Mouse (Mus musculus): ENCODE measurements around the gene Atg13.

The Atg13 gene

DNA sequence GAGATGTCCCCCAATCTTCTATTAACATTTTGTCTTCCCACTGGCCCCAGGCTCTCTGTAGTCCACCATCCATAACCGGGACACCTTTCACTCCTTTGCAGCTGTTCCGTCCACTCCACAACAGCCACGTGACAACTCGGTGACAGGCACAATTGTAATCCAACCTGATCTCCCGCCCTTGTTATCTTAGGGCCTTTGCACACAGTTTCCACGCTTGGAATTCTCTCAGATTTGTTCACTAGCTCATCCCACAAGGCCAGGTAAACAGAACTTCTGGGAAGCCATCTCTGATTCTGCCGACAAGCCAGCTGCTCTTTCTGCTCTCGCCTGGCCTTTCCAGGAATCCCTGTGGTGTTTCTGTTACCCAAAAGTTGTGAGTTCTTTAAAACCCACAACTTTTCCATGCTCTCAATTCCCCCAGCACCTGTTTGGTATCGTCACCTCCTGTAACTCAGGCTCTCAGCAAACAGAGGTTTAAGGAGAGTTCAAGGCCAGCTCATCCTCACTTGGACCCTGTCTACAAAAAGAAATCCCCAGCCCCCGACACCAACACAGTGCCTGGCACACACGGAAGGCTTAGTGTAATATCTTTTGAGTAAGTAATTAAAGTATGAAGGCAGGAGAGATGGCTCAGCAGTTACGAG lies 76.9 kb downstream of the Atg13 start:
- in situ Hi-C loops (cut with MboI; ENCODE audit: low pct_unique_long_range_greater_than_20kb in 1 of 2, low sequenced_read_pairs in 2 of 2, unreplicated experiment in 1 of 2) = loop anchor here in 1 of 2 experiments (25.0 kb wide), 1 partner anchor 346 kb away; no protein-coding TSS in a partner anchor

DNA sequence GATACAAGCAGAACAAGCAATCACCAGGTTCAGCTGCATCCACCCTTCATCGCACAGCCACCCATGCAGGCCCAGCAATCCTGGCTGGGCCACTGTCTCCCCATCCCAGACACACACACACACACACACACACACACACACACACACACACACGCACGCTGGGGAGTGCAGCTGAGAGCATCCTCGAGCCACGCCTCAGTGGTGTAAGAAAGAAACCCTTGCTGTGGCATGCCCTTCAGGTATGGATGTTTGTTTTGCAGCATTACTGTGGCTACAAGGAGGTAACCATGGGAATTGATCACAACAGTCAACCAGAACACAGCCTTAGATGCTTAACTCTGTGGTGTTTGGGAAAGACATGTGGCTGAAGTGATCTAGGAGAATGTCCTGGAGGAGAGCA lies 78.1 kb downstream of the Atg13 start:
- in situ Hi-C loops (cut with MboI; ENCODE audit: low pct_unique_long_range_greater_than_20kb in 1 of 2, low sequenced_read_pairs in 2 of 2, unreplicated experiment in 1 of 2) = loop anchor here in 1 of 2 experiments (25.0 kb wide), 1 partner anchor 345 kb away; no protein-coding TSS in a partner anchor

DNA sequence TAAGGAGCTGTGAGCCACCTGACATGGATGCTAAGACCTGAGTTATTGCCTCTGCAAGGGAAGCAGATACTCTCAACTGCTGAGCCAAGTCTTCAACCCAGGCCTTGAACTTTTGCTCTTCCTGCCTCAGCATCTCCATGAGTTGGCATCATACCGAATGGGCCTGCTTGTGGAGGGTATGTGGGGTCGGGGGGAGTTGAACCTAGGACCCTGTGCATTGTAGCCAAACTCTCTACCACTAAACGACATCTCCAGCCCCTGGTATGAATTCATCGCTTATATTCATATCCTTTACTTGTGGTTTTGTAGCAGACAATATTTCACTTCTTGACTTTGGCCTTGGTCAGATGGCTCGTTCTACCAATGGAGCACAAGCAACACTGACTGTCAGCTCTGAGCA lies 78.5 kb downstream of the Atg13 start:
- in situ Hi-C loops (cut with MboI; ENCODE audit: low pct_unique_long_range_greater_than_20kb in 1 of 2, low sequenced_read_pairs in 2 of 2, unreplicated experiment in 1 of 2) = loop anchor here in 1 of 2 experiments (25.0 kb wide), 1 partner anchor 345 kb away; no protein-coding TSS in a partner anchor

DNA sequence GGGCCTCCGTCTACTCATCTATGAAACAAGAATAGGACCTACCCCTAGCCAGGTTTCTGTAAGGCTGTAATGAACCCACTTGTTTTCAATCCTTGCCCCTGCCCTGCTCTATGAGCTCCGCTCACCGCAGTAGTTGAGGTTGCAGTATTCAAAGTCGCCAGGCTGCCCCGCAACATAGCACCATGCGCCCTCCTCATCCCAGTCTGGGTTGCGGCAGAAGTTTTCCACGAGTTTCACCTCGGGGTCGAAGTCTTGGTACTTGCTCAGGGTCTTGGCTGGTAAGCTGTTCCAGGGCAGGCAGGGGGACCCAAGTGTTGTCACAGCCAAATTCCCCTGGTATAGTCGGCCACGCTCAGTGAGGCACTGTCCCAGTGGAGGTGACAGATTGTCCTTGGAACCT lies 80.0 kb downstream of the Atg13 start:
- in situ Hi-C loops (cut with MboI; ENCODE audit: low pct_unique_long_range_greater_than_20kb in 1 of 2, low sequenced_read_pairs in 2 of 2, unreplicated experiment in 1 of 2) = loop anchor here in 1 of 2 experiments (25.0 kb wide), 1 partner anchor 343 kb away; no protein-coding TSS in a partner anchor

DNA sequence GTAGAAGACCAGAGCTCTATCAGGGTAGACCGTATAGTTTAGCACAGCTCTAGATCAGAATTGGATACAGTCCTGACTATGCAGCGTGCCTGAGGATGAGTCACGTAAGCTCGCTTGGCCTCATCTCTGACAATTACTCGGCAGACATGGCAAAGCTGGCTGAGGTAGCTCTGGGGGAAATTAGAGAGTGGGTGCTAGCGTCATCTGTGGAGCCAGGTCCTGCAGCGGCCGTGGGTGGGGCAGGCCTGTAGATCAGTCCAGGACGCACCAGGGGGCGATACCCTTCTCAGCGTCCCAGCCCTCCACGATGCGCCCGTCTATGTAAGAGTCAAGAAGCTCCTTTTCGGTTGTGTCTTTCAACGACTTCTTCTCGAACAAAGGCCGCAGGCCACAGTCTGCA lies 80.7 kb downstream of the Atg13 start:
- in situ Hi-C loops (cut with MboI; ENCODE audit: low pct_unique_long_range_greater_than_20kb in 1 of 2, low sequenced_read_pairs in 2 of 2, unreplicated experiment in 1 of 2) = loop anchor here in 1 of 2 experiments (25.0 kb wide), 1 partner anchor 342 kb away; no protein-coding TSS in a partner anchor

DNA sequence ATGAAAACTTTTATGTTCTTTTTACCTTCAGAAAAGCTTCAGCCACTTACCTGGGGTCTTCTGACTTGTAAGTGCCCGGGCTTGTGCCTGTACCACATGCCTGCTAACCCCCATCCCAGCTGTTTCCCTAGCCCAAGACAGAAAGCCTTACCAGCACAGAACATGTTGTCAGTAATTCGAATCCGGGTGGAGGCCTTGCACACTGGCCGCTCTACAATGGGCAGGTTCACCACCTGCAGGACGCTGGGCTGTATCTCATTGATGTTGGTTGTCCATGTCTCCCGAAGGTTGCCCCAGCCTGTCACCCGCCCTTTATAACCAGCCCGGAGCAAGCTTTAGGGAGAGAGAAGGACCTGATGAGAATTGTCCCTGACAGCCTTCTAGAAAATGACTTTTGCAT lies 82.2 kb downstream of the Atg13 start:
- in situ Hi-C loops (cut with MboI; ENCODE audit: low pct_unique_long_range_greater_than_20kb in 1 of 2, low sequenced_read_pairs in 2 of 2, unreplicated experiment in 1 of 2) = loop anchor here in 1 of 2 experiments (25.0 kb wide), 1 partner anchor 341 kb away; no protein-coding TSS in a partner anchor

DNA sequence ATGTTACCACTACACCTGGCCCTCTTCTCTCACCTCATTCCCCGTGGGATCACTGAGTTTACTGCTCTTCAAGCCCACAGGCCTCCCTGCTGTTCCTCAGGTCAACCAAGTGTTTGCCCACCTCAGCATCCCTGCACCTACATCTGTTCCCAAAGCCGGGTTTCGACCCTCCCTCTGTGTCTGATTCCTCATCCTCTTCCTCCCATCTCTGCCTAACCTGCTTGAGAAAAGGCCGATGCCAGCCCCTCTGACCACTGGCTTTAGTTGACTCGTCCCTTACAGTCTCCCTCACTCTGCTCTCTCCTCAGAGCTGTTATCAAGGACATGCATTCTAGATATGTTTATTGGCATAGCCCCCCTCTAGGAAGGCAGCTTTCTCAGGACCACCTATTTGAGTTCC lies 82.9 kb downstream of the Atg13 start:
- in situ Hi-C loops (cut with MboI; ENCODE audit: low pct_unique_long_range_greater_than_20kb in 1 of 2, low sequenced_read_pairs in 2 of 2, unreplicated experiment in 1 of 2) = loop anchor here in 1 of 2 experiments (25.0 kb wide), 1 partner anchor 340 kb away; no protein-coding TSS in a partner anchor

Measured in mouse embryonic stem cell (cell line).